Comparison of ENCODE assay signal across 9 mouse cellular contexts in the genomic region with DNA sequence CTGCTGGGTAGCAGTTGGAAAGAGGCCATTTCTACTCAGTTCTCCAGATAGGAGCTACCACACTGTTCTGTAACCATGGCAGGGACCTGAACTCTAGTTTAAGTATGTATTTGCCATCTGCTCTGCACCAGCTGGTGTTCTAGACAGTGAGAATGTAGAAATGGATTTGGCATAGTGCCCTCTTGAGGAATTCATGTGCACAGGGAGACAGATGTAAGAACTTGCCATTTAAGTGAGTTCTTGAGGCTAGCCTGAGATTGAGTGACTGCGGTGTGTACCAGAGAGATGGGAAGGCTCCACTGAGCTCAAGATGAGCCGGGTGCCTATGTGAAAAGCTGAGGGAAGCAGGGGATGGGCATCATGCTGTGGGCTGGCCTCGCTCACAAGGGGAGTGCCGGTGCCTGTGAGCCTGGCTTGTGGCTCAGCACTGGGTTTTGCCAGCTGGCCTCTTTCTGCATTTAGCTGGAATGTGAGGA.
A peak's percentile ranks its signal among the peaks of the same experiment; 100 is the strongest.
DNase-seq lines count a peak whose midpoint lies in the region; ATAC-seq and TF ChIP-seq lines count a peak whose summit lies in the region.
"Had no signal": no experiment of that assay in that cellular context is flagged by ENCODE, and none has a peak within 500 bp of the region (broad histone marks: within the 10 kb centered on the region; RNA-seq: fewer than 3 reads in every experiment).

No protein-coding gene starts in this region.

- peak; percentile 41; the same call in 1 of the 2 replicates for TF ChIP-seq CTCF in kidney, postnatal 0 days (IDR thresholded peaks at IDR 0.05; ENCODE audit: low read depth)

- no peaks in the 10 kb centered on the region for H3K9me3 ChIP-seq in kidney, postnatal 0 days (replicated peaks; ENCODE audit: low read length)
- H3K9me3 ChIP-seq in kidney, embryonic 15.5 days (replicated peaks), result no peaks in the 10 kb centered on the region
- H3K9me3 ChIP-seq: heart, embryonic 15.5 days had no signal

- intact Hi-C loops in left cerebral cortex, postnatal 4 days (cut with DNase I), result no loop called here

- 89% methylated on average over 4 of the region's 4 CpGs for WGBS in kidney, postnatal 0 days
- 91% methylated on average over 4 of the region's 4 CpGs for WGBS in kidney, embryonic 15.5 days

- no peak overlapping the region for H3K27ac ChIP-seq in kidney, postnatal 0 days
- H3K27ac ChIP-seq in kidney, embryonic 15.5 days, result no peak overlapping the region
- H3K27ac ChIP-seq: heart, embryonic 15.5 days had no signal

- no peaks in the 10 kb centered on the region for H3K4me1 ChIP-seq in kidney, postnatal 0 days (replicated peaks; ENCODE audit: insufficient read depth, low read length)
- H3K4me1 ChIP-seq in kidney, embryonic 15.5 days, result no peaks in the 10 kb centered on the region

- H3K4me2 ChIP-seq in kidney, postnatal 0 days (ENCODE audit: low read length), result no peak overlapping the region
- no peak overlapping the region for H3K4me2 ChIP-seq in kidney, embryonic 15.5 days
- H3K4me2 ChIP-seq: heart, embryonic 15.5 days had no signal

- no peak overlapping the region for H3K9ac ChIP-seq in kidney, postnatal 0 days (ENCODE audit: low read depth, low read length)
- no peak overlapping the region for H3K9ac ChIP-seq in kidney, embryonic 15.5 days
- H3K9ac ChIP-seq: heart, embryonic 15.5 days had no signal

- peak; percentile 38 for DNase-seq in kidney, postnatal 0 days (ENCODE audit: low spot score)
- peak; percentile 85 to 89 for DNase-seq in cerebellum, postnatal 25 days
- DNase-seq in heart, postnatal 4 days, result peak; percentile 18
- DNase-seq in left cerebral cortex, postnatal 4 days, result peak; percentile 81
- peak; percentile 43 for DNase-seq in right cerebral cortex, postnatal 14 days
- DNase-seq in liver, result no peak
- DNase-seq in spleen, postnatal 14 days (ENCODE audit: low spot score in 2 of 2), result no peak

- ATAC-seq in kidney, postnatal 0 days (replicated peaks; ENCODE audit: low FRiP score, low read depth), result no peak
- ATAC-seq in kidney, embryonic 15.5 days (replicated peaks; ENCODE audit: low FRiP score), result no peak

- H3K4me3 ChIP-seq in kidney, postnatal 0 days (replicated peaks; ENCODE audit: low read depth, low read length), result no peak overlapping the region
- no peak overlapping the region for H3K4me3 ChIP-seq in kidney, embryonic 15.5 days (replicated peaks)
- H3K4me3 ChIP-seq: heart, embryonic 15.5 days had no signal

- H3K27me3 ChIP-seq in kidney, postnatal 0 days (ENCODE audit: insufficient read depth, low read length), result no peaks in the 10 kb centered on the region
- H3K27me3 ChIP-seq in kidney, embryonic 15.5 days, result no peaks in the 10 kb centered on the region
- H3K27me3 ChIP-seq: heart, embryonic 15.5 days had no signal

- no peaks in the 10 kb centered on the region; the same call in 1 of the 2 replicates for H3K36me3 ChIP-seq in kidney, postnatal 0 days (ENCODE audit: insufficient read depth, low read length)
- peaks cover 32% of the 10 kb centered on the region for H3K36me3 ChIP-seq in kidney, embryonic 15.5 days

Comparison
In these comparisons a context has a peak if more than half of its experiments do, and no peak if none do; other contexts are left out.
1. DNase-seq: peak in kidney, postnatal 0 days (single experiment), cerebellum, postnatal 25 days (2 of 2), heart, postnatal 4 days (single experiment), left cerebral cortex, postnatal 4 days (single experiment) and right cerebral cortex, postnatal 14 days (single experiment); none in liver (single experiment) and spleen, postnatal 14 days (0 of 2).